Mouse (Mus musculus) cortical plate, adult 2 months (tissue): Measurements from ENCODE around the gene A930004D18Rik.

Experiments
- CTCF ChIP-seq: fragments of 200-500 bp; IDR thresholded peaks from 2 replicates; pipeline ENCODE4 v1.5.1; 2011; ENCODE audit warnings: mild to moderate bottlenecking, control low read depth, low read length; ENCODE audit not compliant: insufficient read depth; ENCODE audit errors: extremely low read depth
- POLR2A ChIP-seq: fragments of 200-500 bp; IDR thresholded peaks from 2 replicates; pipeline ENCODE4 v1.6.1; 2011; ENCODE audit warnings: mild to moderate bottlenecking, low read length, control low read depth; ENCODE audit not compliant: insufficient read depth; ENCODE audit errors: extremely low read depth

DNA sequence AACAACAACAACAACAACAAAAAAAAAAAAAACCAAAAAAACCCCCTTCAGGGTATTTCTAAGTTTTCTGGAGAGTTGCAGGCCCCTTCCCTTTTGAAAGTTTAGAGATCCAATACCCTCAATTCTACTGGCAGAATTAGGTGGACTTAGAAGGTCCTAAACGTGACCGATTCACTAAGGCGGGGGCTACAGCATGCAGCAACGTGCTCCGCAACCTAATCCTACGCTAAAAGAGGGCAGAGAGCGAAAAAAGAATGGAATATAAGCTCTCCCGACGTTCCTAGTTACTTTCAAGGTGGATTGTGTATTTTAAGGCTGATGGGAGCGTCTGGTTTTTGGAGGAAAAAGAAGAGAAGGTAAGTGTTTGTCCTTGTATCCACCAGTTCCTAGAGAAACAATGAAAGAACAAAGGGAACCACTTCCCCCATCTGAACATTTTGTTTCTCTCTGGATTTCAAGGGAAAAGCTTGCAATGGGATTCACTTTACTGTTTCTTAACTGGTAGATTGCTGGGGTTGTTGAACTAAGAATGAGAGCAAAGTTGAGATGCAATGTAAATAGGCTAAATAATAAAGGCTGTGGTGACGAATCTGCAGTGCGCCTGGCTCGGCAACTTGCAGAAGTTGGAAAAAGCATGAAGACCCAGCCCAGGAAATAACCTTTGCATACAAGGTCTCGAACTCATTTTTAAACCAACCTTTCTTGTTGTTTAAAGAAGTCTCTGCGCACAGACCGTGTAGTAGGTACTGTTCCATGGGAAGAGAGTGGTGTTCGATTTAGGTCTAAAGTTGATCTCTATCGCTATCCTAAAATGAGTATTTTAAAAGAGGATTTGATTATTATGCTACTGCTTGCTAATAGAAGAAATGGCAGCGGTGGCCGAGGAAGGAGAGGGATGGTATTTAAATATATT is 17.7 kb upstream of the A930004D18Rik start, which contains the start of gene Mllt10:
- TF ChIP-seq CTCF (no peak), POLR2A (no peak)
